Mouse (Mus musculus): ENCODE measurements at regions not wholly inside any gene's neighbourhood (a gene's known extent, or its start where the extent isn't known, plus 50 kb on each side); places are given as distances from the start of the nearest gene placed in this dataset.

- Histone ChIP-seq H3K4me3 (ENCODE audit: low read depth, low read length) (no peak overlapping the region), H3K4me1 (ENCODE audit: control insufficient read depth, insufficient read depth, low read length) (no peaks in the 10 kb centered on the region), H3K27ac (replicated peaks; ENCODE audit: low read depth, low read length) (no peak overlapping the region), H3K36me3 (ENCODE audit: control insufficient read depth, insufficient read depth, low read length) (no peaks in the 10 kb centered on the region), H3K9me3 (ENCODE audit: control insufficient read depth, low read length) (no peaks in the 10 kb centered on the region), H3K4me2 (ENCODE audit: low read depth, low read length) (no peak overlapping the region), H3K9ac (ENCODE audit: low read depth, low read length) (no peak overlapping the region), H3K27me3 (replicated peaks; ENCODE audit: control insufficient read depth, insufficient read depth, low read length) (no peaks in the 10 kb centered on the region)
- 88% methylated on average over 7 of the region's 7 CpGs for WGBS
- no peak for DNase-seq (ENCODE audit: low spot score)
- no peak for ATAC-seq (ENCODE audit: low read depth)
Observed at GRCm38 (mm10) chr5:43050961-43051517, 181.9 kb upstream of the Cpeb2 start.

- H3K36me3 ChIP-seq (ENCODE audit: control insufficient read depth, insufficient read depth, low read length): no peaks in the 10 kb centered on the region
- no peaks in the 10 kb centered on the region for H3K9me3 ChIP-seq (ENCODE audit: control insufficient read depth, low read length)
- no peak for ATAC-seq (ENCODE audit: low read depth)
- H3K9ac ChIP-seq (ENCODE audit: low read depth, low read length): no peak overlapping the region
- DNase-seq (ENCODE audit: low spot score): no peak
- H3K27me3 ChIP-seq (replicated peaks; ENCODE audit: control insufficient read depth, insufficient read depth, low read length): no peaks in the 10 kb centered on the region
- H3K4me2 ChIP-seq (ENCODE audit: low read depth, low read length): no peak overlapping the region
- WGBS: 50% methylated on average over 1 of the region's 1 CpGs
- no peaks in the 10 kb centered on the region for H3K4me1 ChIP-seq (ENCODE audit: control insufficient read depth, insufficient read depth, low read length)
- no peak overlapping the region for H3K4me3 ChIP-seq (ENCODE audit: low read depth, low read length)
- no peak overlapping the region for H3K27ac ChIP-seq (replicated peaks; ENCODE audit: low read depth, low read length)
Observed at GRCm38 (mm10) chr5:43052668-43053067, 180.3 kb upstream of the Cpeb2 start.

- no peaks in the 10 kb centered on the region for H3K4me1 ChIP-seq (ENCODE audit: control insufficient read depth, insufficient read depth, low read length)
- H3K36me3 ChIP-seq (ENCODE audit: control insufficient read depth, insufficient read depth, low read length): no peaks in the 10 kb centered on the region
- H3K4me3 ChIP-seq (ENCODE audit: low read depth, low read length): no peak overlapping the region
- H3K9me3 ChIP-seq (ENCODE audit: control insufficient read depth, low read length): no peaks in the 10 kb centered on the region
- H3K4me2 ChIP-seq (ENCODE audit: low read depth, low read length): no peak overlapping the region
- H3K27me3 ChIP-seq (replicated peaks; ENCODE audit: control insufficient read depth, insufficient read depth, low read length): no peaks in the 10 kb centered on the region
- WGBS: 85% methylated on average over 8 of the region's 8 CpGs
- H3K9ac ChIP-seq (ENCODE audit: low read depth, low read length): no peak overlapping the region
- H3K27ac ChIP-seq (replicated peaks; ENCODE audit: low read depth, low read length): no peak overlapping the region
- DNase-seq (ENCODE audit: low spot score): no peak
- no peak for ATAC-seq (ENCODE audit: low read depth)
Observed at GRCm38 (mm10) chr5:43054586-43054985, 178.4 kb upstream of the Cpeb2 start.

GRCm38 (mm10) chr5:43055111-43055710 is 177.8 kb upstream of the Cpeb2 start:
- H3K4me1 ChIP-seq (ENCODE audit: control insufficient read depth, insufficient read depth, low read length): no peaks in the 10 kb centered on the region
- ATAC-seq (ENCODE audit: low read depth) (no peak), DNase-seq (ENCODE audit: low spot score) (peak; percentile 29)
- no peaks in the 10 kb centered on the region for H3K27me3 ChIP-seq (replicated peaks; ENCODE audit: control insufficient read depth, insufficient read depth, low read length)
- 63% methylated on average over 3 of the region's 4 CpGs for WGBS
- no peak overlapping the region for H3K4me2 ChIP-seq (ENCODE audit: low read depth, low read length)
- no peaks in the 10 kb centered on the region for H3K36me3 ChIP-seq (ENCODE audit: control insufficient read depth, insufficient read depth, low read length)
- H3K9me3 ChIP-seq (ENCODE audit: control insufficient read depth, low read length): no peaks in the 10 kb centered on the region
- no peak overlapping the region for H3K4me3 ChIP-seq (ENCODE audit: low read depth, low read length)
- H3K27ac ChIP-seq (replicated peaks; ENCODE audit: low read depth, low read length): no peak overlapping the region
- H3K9ac ChIP-seq (ENCODE audit: low read depth, low read length): no peak overlapping the region

- H3K27ac ChIP-seq (replicated peaks; ENCODE audit: low read depth, low read length): no peak overlapping the region
- no peak overlapping the region for H3K4me2 ChIP-seq (ENCODE audit: low read depth, low read length)
- H3K9ac ChIP-seq (ENCODE audit: low read depth, low read length): no peak overlapping the region
- no peaks in the 10 kb centered on the region for H3K4me1 ChIP-seq (ENCODE audit: control insufficient read depth, insufficient read depth, low read length)
- DNase-seq (ENCODE audit: low spot score) (peak; percentile 29), ATAC-seq (ENCODE audit: low read depth) (peak; percentile 63; the same call in 1 of the 2 replicates)
- no peak overlapping the region for H3K4me3 ChIP-seq (ENCODE audit: low read depth, low read length)
- no peaks in the 10 kb centered on the region for H3K27me3 ChIP-seq (replicated peaks; ENCODE audit: control insufficient read depth, insufficient read depth, low read length)
- whole genome bisulfite sequencing: 84% methylated on average over 2 of the region's 2 CpGs
- H3K9me3 ChIP-seq (ENCODE audit: control insufficient read depth, low read length): no peaks in the 10 kb centered on the region
- no peaks in the 10 kb centered on the region for H3K36me3 ChIP-seq (ENCODE audit: control insufficient read depth, insufficient read depth, low read length)
Observed at GRCm38 (mm10) chr5:43056486-43056885, 176.5 kb upstream of the Cpeb2 start.

- DNase-seq (ENCODE audit: low spot score) (no peak), ATAC-seq (ENCODE audit: low read depth) (no peak)
- Histone ChIP-seq H3K27ac (replicated peaks; ENCODE audit: low read depth, low read length) (no peak overlapping the region), H3K4me1 (ENCODE audit: control insufficient read depth, insufficient read depth, low read length) (no peaks in the 10 kb centered on the region), H3K36me3 (ENCODE audit: control insufficient read depth, insufficient read depth, low read length) (no peaks in the 10 kb centered on the region), H3K27me3 (replicated peaks; ENCODE audit: control insufficient read depth, insufficient read depth, low read length) (no peaks in the 10 kb centered on the region), H3K9ac (ENCODE audit: low read depth, low read length) (no peak overlapping the region), H3K4me3 (ENCODE audit: low read depth, low read length) (no peak overlapping the region), H3K9me3 (ENCODE audit: control insufficient read depth, low read length) (no peaks in the 10 kb centered on the region), H3K4me2 (ENCODE audit: low read depth, low read length) (no peak overlapping the region)
- WGBS: 50% methylated on average over 2 of the region's 2 CpGs
Observed at GRCm38 (mm10) chr5:43061243-43061642, 171.7 kb upstream of the Cpeb2 start.

- WGBS: 65% methylated on average over 1 of the region's 1 CpGs
Observed at GRCm38 (mm10) chr5:43061797-43062391, 171.1 kb upstream of the Cpeb2 start.

GRCm38 (mm10) chr5:43062499-43062898 is 170.5 kb upstream of the Cpeb2 start:
- no peak overlapping the region for H3K4me2 ChIP-seq (ENCODE audit: low read depth, low read length)
- no peak overlapping the region for H3K9ac ChIP-seq (ENCODE audit: low read depth, low read length)
- H3K27ac ChIP-seq (replicated peaks; ENCODE audit: low read depth, low read length): no peak overlapping the region
- no peaks in the 10 kb centered on the region for H3K36me3 ChIP-seq (ENCODE audit: control insufficient read depth, insufficient read depth, low read length)
- ATAC-seq (ENCODE audit: low read depth) (no peak), DNase-seq (ENCODE audit: low spot score) (no peak)
- WGBS: 65% methylated on average over 1 of the region's 1 CpGs
- H3K27me3 ChIP-seq (replicated peaks; ENCODE audit: control insufficient read depth, insufficient read depth, low read length): no peaks in the 10 kb centered on the region
- no peaks in the 10 kb centered on the region for H3K9me3 ChIP-seq (ENCODE audit: control insufficient read depth, low read length)
- H3K4me1 ChIP-seq (ENCODE audit: control insufficient read depth, insufficient read depth, low read length): no peaks in the 10 kb centered on the region
- H3K4me3 ChIP-seq (ENCODE audit: low read depth, low read length): no peak overlapping the region

More at GRCm38 (mm10) chr5:43061797-43062391, 171.1 kb upstream of the Cpeb2 start:
- no peaks in the 10 kb centered on the region for H3K36me3 ChIP-seq (ENCODE audit: control insufficient read depth, insufficient read depth, low read length)
- H3K9me3 ChIP-seq (ENCODE audit: control insufficient read depth, low read length): no peaks in the 10 kb centered on the region
- H3K4me3 ChIP-seq (ENCODE audit: low read depth, low read length): no peak overlapping the region
- H3K27ac ChIP-seq (replicated peaks; ENCODE audit: low read depth, low read length): no peak overlapping the region
- no peak for DNase-seq (ENCODE audit: low spot score)
- H3K27me3 ChIP-seq (replicated peaks; ENCODE audit: control insufficient read depth, insufficient read depth, low read length): no peaks in the 10 kb centered on the region
- H3K9ac ChIP-seq (ENCODE audit: low read depth, low read length): no peak overlapping the region
- no peaks in the 10 kb centered on the region for H3K4me1 ChIP-seq (ENCODE audit: control insufficient read depth, insufficient read depth, low read length)
- H3K4me2 ChIP-seq (ENCODE audit: low read depth, low read length): no peak overlapping the region
- ATAC-seq (ENCODE audit: low read depth): no peak

GRCm38 (mm10) chr5:43063386-43063785 is 169.6 kb upstream of the Cpeb2 start:
- H3K27me3 ChIP-seq (replicated peaks; ENCODE audit: control insufficient read depth, insufficient read depth, low read length): no peaks in the 10 kb centered on the region
- H3K4me3 ChIP-seq (ENCODE audit: low read depth, low read length): no peak overlapping the region
- DNase-seq (ENCODE audit: low spot score): no peak
- H3K4me2 ChIP-seq (ENCODE audit: low read depth, low read length): no peak overlapping the region
- no peaks in the 10 kb centered on the region for H3K9me3 ChIP-seq (ENCODE audit: control insufficient read depth, low read length)
- 79% methylated on average over 8 of the region's 8 CpGs for WGBS
- no peaks in the 10 kb centered on the region for H3K4me1 ChIP-seq (ENCODE audit: control insufficient read depth, insufficient read depth, low read length)
- H3K9ac ChIP-seq (ENCODE audit: low read depth, low read length): no peak overlapping the region
- H3K27ac ChIP-seq (replicated peaks; ENCODE audit: low read depth, low read length): no peak overlapping the region
- no peak for ATAC-seq (ENCODE audit: low read depth)
- H3K36me3 ChIP-seq (ENCODE audit: control insufficient read depth, insufficient read depth, low read length): no peaks in the 10 kb centered on the region

Data from embryonic facial prominence, embryonic 14.5 days (tissue).